Mouse (Mus musculus) ES-E14 (cell line): ENCODE data around the gene Zfp771. TPM values are rescaled to one million over a fixed set of nuclear protein-coding genes. Genes with fewer than 3 reads are reported as not detected.
A peak's percentile ranks its signal among the peaks of the same experiment; 100 is the strongest.

Source experiments
- DNase-seq: peaks from one replicate; pipeline ENCODE4 v3.0.0-alpha.2; 2013; ENCODE audit warnings: low read depth, low spot score
- H3K27ac ChIP-seq: 2 replicates; pipeline ENCODE4 v1.5.1; 2012; ENCODE audit warnings: low read depth, mild to moderate bottlenecking, low read length, moderate library complexity, mixed read lengths; ENCODE audit not compliant: poor library complexity, insufficient read depth, severe bottlenecking
- H3K36me3 ChIP-seq: 2 replicates; pipeline ENCODE4 v1.6.1; 2012; ENCODE audit warnings: mild to moderate bottlenecking, low read length, moderate library complexity, mixed read lengths; ENCODE audit not compliant: control insufficient read depth, poor library complexity, insufficient read depth, severe bottlenecking
- H3K4me1 ChIP-seq, 2 experiments: fragments of 150-350 bp in 1 of 2; sonication (generic) in 1 of 2; 2 replicates each; pipeline ENCODE4 v1.6.1; 2012; ENCODE audit warnings: low read length in 2 of 2, mild to moderate bottlenecking in 1 of 2, mixed read lengths in 1 of 2; ENCODE audit not compliant: control insufficient read depth in 2 of 2, insufficient read depth in 2 of 2, poor library complexity in 1 of 2
- H3K4me3 ChIP-seq, 2 experiments: fragments of 150-350 bp in 1 of 2; sonication (generic) in 1 of 2; 2 replicates each; pipeline ENCODE4 v1.5.1; 2012; ENCODE audit warnings: low read length in 2 of 2, low read depth in 1 of 2, mild to moderate bottlenecking in 1 of 2, mixed read lengths in 1 of 2; ENCODE audit not compliant: insufficient read depth in 1 of 2, poor library complexity in 1 of 2, severe bottlenecking in 1 of 2
- H3K9ac ChIP-seq: 2 replicates; pipeline ENCODE4 v1.6.1; 2012; ENCODE audit warnings: low read depth, mild to moderate bottlenecking, low read length, mixed read lengths; ENCODE audit not compliant: poor library complexity, insufficient read depth, severe bottlenecking
- H3K9me3 ChIP-seq: fragments of 150-350 bp; sonication (generic); 2 replicates; pipeline ENCODE4 v1.6.1; 2012; ENCODE audit warnings: low read depth, mild to moderate bottlenecking, low read length; ENCODE audit not compliant: control insufficient read depth, insufficient read depth
- CHD2 ChIP-seq: IDR thresholded peaks from 2 replicates; pipeline ENCODE4 v1.6.1; 2014; ENCODE audit warnings: mild to moderate bottlenecking, low read depth, low read length, inconsistent platforms
- HCFC1 ChIP-seq: IDR thresholded peaks from 2 replicates; pipeline ENCODE4 v1.6.1; 2012; ENCODE audit warnings: low read length, inconsistent platforms, borderline replicate concordance; ENCODE audit not compliant: insufficient read depth
- MAFK ChIP-seq: IDR thresholded peaks from 2 replicates; pipeline ENCODE4 v1.6.1; 2014; ENCODE audit warnings: mild to moderate bottlenecking, low read depth, low read length, inconsistent platforms; ENCODE audit not compliant: insufficient read depth
- ZC3H11A ChIP-seq: IDR thresholded peaks from 2 replicates; pipeline ENCODE4 v1.6.1; 2012; ENCODE audit warnings: low read depth, mild to moderate bottlenecking, inconsistent platforms, low read length, borderline replicate concordance
- ZNF384 ChIP-seq: IDR thresholded peaks from 2 replicates; pipeline ENCODE4 v1.6.1; 2012; ENCODE audit warnings: low read depth, low read length, inconsistent platforms
- in situ Hi-C, 2 experiments: fragments of 600-800 bp; cut with MboI; formaldehyde crosslinking; loops; one replicate each; pipeline ENCODE4 v1.15.1; 2025; ENCODE audit warnings: low sequenced_read_pairs in 2 of 2, inconsistent platforms in 1 of 2; ENCODE audit not compliant: unreplicated experiment in 2 of 2
- total RNA-seq: library from RNA; depleted of rRNA; stranded (reverse); fragments of 300-350 nt; gene quantifications from 2 replicates; pipeline ENCODE4 v1.2.3, GENCODE M21; 2012

Gene Zfp771
- total RNA-seq, 1 experiment = 21.6 TPM

DNA sequence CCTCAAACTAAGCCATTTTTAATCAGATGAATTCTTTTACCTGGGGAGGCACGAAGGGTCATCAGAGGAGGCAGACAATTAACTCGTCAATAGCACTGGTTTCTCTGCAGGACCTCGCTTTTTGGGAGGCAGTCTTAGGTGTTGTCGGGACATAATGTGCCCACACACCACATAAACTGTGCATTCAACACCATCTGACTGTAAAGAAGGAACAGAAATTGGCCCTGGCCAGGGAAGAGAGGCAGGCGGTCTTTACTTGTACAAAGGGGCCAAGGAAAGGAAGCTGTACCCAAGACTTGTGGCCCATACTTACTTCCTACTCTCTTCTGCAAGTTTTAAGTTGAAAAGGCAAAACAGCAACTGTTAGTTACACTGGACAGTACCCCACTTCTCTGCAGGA is 12.4 kb downstream of the Zfp771 start:
- H3K4me3 ChIP-seq = no peak overlapping the region
- H3K9ac ChIP-seq = no peak overlapping the region
- no peak overlapping the region for H3K27ac ChIP-seq
- H3K36me3 ChIP-seq = peaks cover 27% of the 10 kb centered on the region
- no peak for DNase-seq
- peaks cover 0 to 3% of the 10 kb centered on the region in 2 experiments; a peak in 1 of 4 replicates for H3K4me1 ChIP-seq
- TF ChIP-seq HCFC1 (no peak), ZC3H11A (no peak), ZNF384 (no peak), CHD2 (no peak), MAFK (no peak)
- in situ Hi-C loops = no loop called here
- no peaks in the 10 kb centered on the region for H3K9me3 ChIP-seq

DNA sequence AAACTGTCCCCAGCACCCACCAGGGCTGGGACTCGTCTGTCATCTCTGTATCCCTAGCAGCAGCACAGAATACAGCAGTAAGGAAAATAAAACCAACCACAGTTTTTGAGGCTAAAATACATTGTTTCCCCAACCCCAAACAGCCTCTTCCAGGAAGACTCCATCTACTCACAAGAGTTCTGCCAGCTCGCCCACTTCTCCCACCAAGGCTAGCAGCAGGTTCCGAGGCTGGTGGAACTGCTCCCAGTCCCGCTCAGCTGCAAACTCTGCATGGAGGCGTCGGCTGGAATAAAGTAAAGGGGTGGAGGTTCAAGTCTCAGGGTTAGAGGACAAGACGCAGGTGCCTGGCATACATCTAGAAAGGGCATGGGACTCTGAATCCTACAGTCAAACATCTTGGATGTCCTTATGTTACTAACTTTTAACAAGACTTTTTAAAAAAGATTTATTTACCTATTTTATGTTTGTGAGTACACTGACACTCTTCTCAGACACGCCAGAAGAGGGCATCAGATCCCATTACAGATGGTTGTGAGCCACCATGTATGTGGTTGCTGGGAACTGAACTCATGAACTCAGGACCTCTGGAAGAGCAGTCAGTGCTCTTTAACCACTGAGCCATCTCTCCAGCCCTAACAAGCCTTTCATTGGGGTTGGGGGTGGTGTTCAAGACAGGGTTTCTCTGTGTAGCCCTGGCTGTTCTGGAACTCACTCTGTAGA is 15.3 kb downstream of the Zfp771 start:
- H3K36me3 ChIP-seq = peaks cover 27% of the 10 kb centered on the region
- TF ChIP-seq MAFK (no peak), HCFC1 (no peak), CHD2 (no peak), ZC3H11A (no peak), ZNF384 (no peak)
- H3K9ac ChIP-seq = peak overlapping the region; percentile 92
- no peak overlapping the region for H3K27ac ChIP-seq
- H3K4me3 ChIP-seq = peak overlapping the region; percentile 85 to 90
- H3K4me1 ChIP-seq = peaks cover 0 to 3% of the 10 kb centered on the region in 2 experiments; a peak in 1 of 4 replicates
- no peak for DNase-seq
- H3K9me3 ChIP-seq = no peaks in the 10 kb centered on the region
- in situ Hi-C loops = no loop called here

DNA sequence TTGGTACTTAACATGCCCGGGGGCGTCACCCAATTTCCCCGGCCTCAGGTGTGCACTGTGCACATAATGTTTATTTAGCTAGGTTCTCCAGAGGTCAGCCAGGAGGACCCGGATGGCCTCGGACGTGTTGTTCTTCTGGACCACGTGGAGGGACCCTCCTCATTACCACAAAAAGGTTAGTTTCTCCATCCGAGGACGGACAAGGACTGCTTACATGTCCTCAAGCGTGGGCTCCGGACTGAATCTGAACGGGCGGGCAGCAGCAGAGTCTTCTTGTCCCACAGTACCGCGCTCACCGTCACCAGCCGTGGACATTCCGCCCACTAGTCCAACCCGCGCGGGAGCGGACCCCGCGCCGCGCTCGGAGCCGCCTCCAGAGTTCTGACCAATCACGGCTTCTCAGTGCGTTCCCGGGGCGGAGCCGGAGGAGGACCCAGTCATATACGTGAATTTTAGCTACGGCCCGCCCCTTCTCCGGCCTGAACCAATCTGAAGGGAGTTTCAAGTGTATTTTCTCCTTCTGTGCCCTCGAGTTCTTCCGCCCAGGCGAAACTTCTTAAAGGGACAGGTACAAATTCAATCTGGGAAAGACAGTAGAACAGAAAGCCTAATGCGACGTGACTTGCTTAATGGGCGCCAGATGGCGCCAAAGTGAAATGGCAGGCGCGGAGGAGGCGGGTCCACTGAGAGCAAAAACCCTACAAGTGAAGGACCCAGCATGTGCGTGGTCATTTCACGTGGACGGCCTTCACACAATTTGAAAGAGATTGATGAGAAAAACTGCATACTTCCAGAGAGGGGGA is 16.4 kb downstream of the Zfp771 start, which contains the start of gene Dctpp1:
Gene Dctpp1, minus strand, starts transcription at position 401 of the 803 bp plus-strand sequence.
- peaks cover 0 to 3% of the 10 kb centered on the region in 2 experiments; a peak in 1 of 4 replicates for H3K4me1 ChIP-seq
- H3K4me3 ChIP-seq = peak within 1 kb of the TSS; percentile 85 to 90
- peak within 1 kb of the TSS; percentile 92 for H3K9ac ChIP-seq
- in situ Hi-C loops = no loop called here
- peak within 1 kb of the TSS; percentile 59; the same call in 1 of the 2 replicates for H3K27ac ChIP-seq
- peaks cover 26% of the 10 kb centered on the region for H3K36me3 ChIP-seq
- no peaks in the 10 kb centered on the region for H3K9me3 ChIP-seq
- no peak for TF ChIP-seq ZC3H11A
- peak; percentile 39; the same call in 1 of the 2 replicates for TF ChIP-seq HCFC1
- peak; percentile 60; the same call in 1 of the 2 replicates for TF ChIP-seq CHD2
- TF ChIP-seq ZNF384 = no peak
- no peak for TF ChIP-seq MAFK
- DNase-seq = peak; percentile 99

DNA sequence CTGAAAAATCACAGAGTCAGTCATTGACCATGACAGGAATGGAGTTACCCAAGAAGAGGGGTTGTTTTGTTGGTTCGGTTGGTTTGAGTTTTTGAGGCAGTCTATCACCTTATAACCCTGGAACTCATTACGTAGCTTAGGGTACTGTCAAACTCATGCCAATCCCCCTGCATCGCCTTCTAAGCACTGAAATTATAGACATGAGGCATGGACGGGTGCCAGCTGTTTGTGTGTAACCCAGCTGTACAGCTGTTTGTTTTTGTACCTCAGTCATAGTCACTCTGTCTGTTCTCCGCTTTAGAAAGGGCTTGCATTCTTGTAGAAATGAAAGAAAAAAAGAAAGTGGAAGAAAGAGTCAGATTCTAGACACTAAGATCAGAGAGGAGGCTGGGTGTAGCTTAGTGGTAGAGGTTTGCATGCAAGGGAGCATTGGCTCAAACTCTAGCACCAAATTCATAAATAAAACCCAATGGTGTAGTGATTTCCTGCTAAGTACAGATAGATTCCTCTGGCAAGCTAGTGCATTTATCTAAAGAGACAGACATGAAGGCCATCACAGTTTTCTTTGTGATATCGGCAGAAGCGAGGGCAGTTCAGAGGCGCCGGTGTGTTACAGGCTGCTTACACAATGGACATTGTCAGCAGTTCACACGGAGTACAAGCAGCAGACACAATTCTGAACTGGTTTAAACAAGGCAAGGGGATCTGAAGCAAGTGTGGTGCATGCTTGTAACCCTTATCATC is 18.3 kb downstream of the Zfp771 start:
- peaks cover 0 to 3% of the 10 kb centered on the region in 2 experiments; a peak in 1 of 4 replicates for H3K4me1 ChIP-seq
- H3K36me3 ChIP-seq = peaks cover 13% of the 10 kb centered on the region
- H3K9me3 ChIP-seq = no peaks in the 10 kb centered on the region
- no peak for DNase-seq
- no peak for TF ChIP-seq ZNF384
- no peak for TF ChIP-seq MAFK
- TF ChIP-seq CHD2 = no peak
- no peak for TF ChIP-seq HCFC1
- TF ChIP-seq ZC3H11A = no peak
- no peak overlapping the region for H3K27ac ChIP-seq
- in situ Hi-C loops = no loop called here
- no peak overlapping the region for H3K4me3 ChIP-seq
- no peak overlapping the region for H3K9ac ChIP-seq
